Mouse (Mus musculus) thymus, adult 2 months (tissue): ENCODE measurements around the gene Pla2g15. TPM values are rescaled to one million over a fixed set of nuclear protein-coding genes. Genes with fewer than 3 reads are reported as not detected.
A peak's percentile ranks its signal among the peaks of the same experiment; 100 is the strongest.

Source experiments
- DNase-seq: peaks from one replicate; pipeline ENCODE4 v3.0.0; 2021
- H3K27ac ChIP-seq: fragments of 200-500 bp; 2 replicates; pipeline ENCODE4 v1.5.1; 2012; ENCODE audit warnings: low read length, control low read depth; ENCODE audit not compliant: control insufficient read depth, insufficient read depth
- H3K27me3 ChIP-seq: fragments of 200-500 bp; 2 replicates; pipeline ENCODE4 v1.6.1; 2012; ENCODE audit warnings: mild to moderate bottlenecking, low read length, moderate library complexity, mixed read lengths; ENCODE audit not compliant: control insufficient read depth, insufficient read depth
- H3K36me3 ChIP-seq: fragments of 200-500 bp; 2 replicates; pipeline ENCODE4 v1.6.1; 2012; ENCODE audit warnings: mild to moderate bottlenecking, low read length, moderate library complexity; ENCODE audit not compliant: control insufficient read depth, insufficient read depth
- H3K4me1 ChIP-seq: fragments of 200-500 bp; replicated peaks from 2 replicates; pipeline ENCODE4 v1.6.1; 2012; ENCODE audit warnings: low read length; ENCODE audit not compliant: control insufficient read depth, insufficient read depth
- H3K4me3 ChIP-seq: fragments of 200-500 bp; 2 replicates; pipeline ENCODE4 v1.5.1; 2012; ENCODE audit warnings: mild to moderate bottlenecking, low read length, control low read depth, moderate library complexity; ENCODE audit not compliant: control insufficient read depth, insufficient read depth
- CTCF ChIP-seq: fragments of 200-500 bp; IDR thresholded peaks from 2 replicates; pipeline ENCODE4 v1.5.1; 2012; ENCODE audit warnings: mild to moderate bottlenecking, control low read depth, low read length, moderate library complexity, borderline replicate concordance; ENCODE audit not compliant: control insufficient read depth, poor library complexity, insufficient read depth; ENCODE audit errors: extremely low read depth
- POLR2A ChIP-seq: fragments of 200-500 bp; IDR thresholded peaks from 2 replicates; pipeline ENCODE4 v1.6.1; 2012; ENCODE audit warnings: mild to moderate bottlenecking, low read length, control low read depth, moderate library complexity; ENCODE audit not compliant: control insufficient read depth, poor library complexity, insufficient read depth; ENCODE audit errors: extremely low read depth
- WGBS: fragments of 180-500 bp; shearing (Covaris S2); methylation state at CpG from one replicate; pipeline ENCODE4 v1.1.7; 2018; 5-methylcytosine and 5-hydroxymethylcytosine counted together
- polyA plus RNA-seq: library from polyadenylated mRNA; depleted of rRNA; stranded (reverse); fragments of >200 nt; gene quantifications from 2 replicates; pipeline ENCODE4 v1.2.3, GENCODE M21; 2012

Gene Pla2g15
- polyA plus RNA-seq, 1 experiment: 18.2 TPM

DNA sequence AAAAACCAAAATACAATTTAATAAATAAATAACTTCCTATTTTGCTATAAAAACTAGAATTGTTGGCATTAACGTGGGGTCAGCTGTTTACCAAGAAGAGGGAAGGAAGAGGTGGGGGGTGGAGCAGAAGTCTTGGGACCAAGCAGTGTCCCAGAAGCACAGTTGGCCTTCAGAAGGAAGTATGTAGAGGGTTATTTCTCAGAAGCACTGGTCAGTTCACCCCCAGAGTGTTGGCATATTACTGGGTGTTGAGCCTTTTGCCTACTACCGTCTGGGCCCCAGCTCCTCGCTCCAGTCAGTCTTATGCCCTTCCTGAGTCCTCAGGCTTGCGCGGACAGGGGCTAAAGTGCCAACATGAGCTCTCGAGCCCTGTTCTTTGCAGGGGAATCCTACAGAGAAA is 1.2 kb upstream of the Pla2g15 start:
- Histone ChIP-seq H3K4me1 (peaks cover 23% of the 10 kb centered on the region), H3K4me3 (no peak overlapping the region), H3K36me3 (no peaks in the 10 kb centered on the region), H3K27ac (no peak overlapping the region), H3K27me3 (no peaks in the 10 kb centered on the region)
- 94% methylated on average over 6 of the region's 6 CpGs for WGBS
- TF ChIP-seq POLR2A (no peak), CTCF (no peak)
- DNase-seq: no peak

DNA sequence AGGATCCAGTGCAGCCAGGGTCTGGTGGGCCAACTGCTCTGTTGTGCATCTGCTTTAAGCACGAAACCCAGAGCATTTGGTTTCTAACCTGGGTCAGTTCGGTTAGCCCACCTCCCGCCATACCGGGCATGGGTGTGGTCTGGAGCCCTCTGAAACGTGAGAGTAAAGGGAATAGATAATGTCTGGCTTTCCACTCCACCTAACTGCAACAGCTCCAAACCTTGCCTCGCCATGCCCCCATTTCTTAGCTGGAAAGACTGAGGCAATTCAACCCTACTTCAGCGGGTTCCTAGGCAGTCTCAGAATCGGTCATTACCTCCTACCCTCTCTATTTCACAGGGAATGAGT is 428 bp downstream of the Pla2g15 start:
- H3K36me3 ChIP-seq: 0 out of 2 replicates have a peak, but pooled peaks cover 4% of the 10 kb centered on the region
- peaks cover 23% of the 10 kb centered on the region for H3K4me1 ChIP-seq
- no peak overlapping the region for H3K27ac ChIP-seq
- no peaks in the 10 kb centered on the region for H3K27me3 ChIP-seq
- TF ChIP-seq POLR2A (no peak), CTCF (no peak)
- DNase-seq: no peak
- 22% methylated on average over 8 of the region's 8 CpGs for WGBS
- peak overlapping the region; percentile 68 for H3K4me3 ChIP-seq

DNA sequence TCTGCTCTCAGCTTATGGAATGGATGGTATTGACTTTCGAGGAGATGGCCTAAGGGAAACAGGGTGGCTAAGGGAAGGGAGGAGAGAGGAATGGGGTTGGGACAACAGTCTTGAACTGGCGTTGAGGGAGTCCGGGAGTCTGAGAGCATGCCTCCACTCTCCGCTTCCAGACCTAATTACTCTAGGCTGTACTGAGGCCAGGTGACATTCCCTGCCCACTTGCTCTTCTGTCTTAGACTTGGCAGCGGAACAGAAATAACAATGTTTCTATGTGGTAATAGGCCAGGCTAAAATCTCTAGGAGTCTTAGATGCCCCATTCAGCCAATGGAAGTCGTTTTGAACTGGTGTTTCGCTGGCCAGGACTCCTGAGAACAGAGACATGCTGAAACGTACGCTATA is 842 bp downstream of the Pla2g15 start:
- no peak overlapping the region for H3K4me3 ChIP-seq
- no peak for DNase-seq
- TF ChIP-seq CTCF (no peak), POLR2A (no peak)
- H3K36me3 ChIP-seq: 0 out of 2 replicates have a peak, but pooled peaks cover 4% of the 10 kb centered on the region
- WGBS: 86% methylated on average over 9 of the region's 9 CpGs
- H3K27ac ChIP-seq: no peak overlapping the region
- H3K27me3 ChIP-seq: no peaks in the 10 kb centered on the region
- peaks cover 23% of the 10 kb centered on the region for H3K4me1 ChIP-seq

DNA sequence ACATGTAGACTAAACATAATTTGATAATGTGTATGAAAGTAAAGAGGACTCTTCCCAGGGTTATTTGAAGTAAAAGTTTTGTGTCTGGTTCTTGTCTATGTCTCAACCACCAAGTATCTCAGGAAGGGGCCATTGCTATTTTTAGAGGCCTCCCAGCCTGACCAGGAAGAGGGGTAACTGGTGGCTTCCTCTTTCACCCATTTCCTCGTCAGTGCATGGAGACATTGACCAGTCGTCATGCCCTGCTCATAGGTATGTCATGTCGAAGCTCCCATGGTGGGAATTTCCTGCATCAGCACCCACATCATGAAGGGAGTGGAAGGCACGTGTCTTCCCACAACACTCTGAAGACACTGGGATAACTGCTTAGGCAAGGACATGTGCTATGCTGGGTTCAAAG is 2.7 kb downstream of the Pla2g15 start:
- WGBS: 26% methylated on average over 4 of the region's 4 CpGs
- peaks cover 23% of the 10 kb centered on the region for H3K4me1 ChIP-seq
- H3K27me3 ChIP-seq: no peaks in the 10 kb centered on the region
- H3K27ac ChIP-seq: no peak overlapping the region
- TF ChIP-seq POLR2A (no peak), CTCF (no peak)
- no peak overlapping the region for H3K4me3 ChIP-seq
- H3K36me3 ChIP-seq: 0 out of 2 replicates have a peak, but pooled peaks cover 4% of the 10 kb centered on the region
- DNase-seq: no peak

DNA sequence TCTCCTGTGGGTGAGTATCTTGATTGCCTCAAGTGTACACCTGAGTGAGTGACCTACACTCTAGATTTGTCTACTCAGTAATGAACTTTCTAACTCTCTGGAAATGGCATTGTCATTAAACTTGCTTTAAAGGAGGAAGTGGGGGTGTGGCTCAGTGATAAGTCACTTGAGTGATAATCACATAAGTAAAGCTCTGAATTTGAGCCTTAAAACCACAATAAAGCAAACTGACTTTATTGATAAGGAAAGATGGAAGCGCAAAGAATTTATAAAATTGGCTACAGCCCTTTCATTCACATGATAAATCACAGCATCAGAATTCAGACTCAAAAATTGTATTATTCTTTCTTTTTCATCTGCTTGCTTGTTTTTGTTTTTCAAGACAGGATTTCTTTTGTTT is 7.2 kb downstream of the Pla2g15 start:
- H3K27me3 ChIP-seq: no peaks in the 10 kb centered on the region
- H3K27ac ChIP-seq: no peak overlapping the region
- H3K4me3 ChIP-seq: no peak overlapping the region
- 100% methylated on average over 1 of the region's 1 CpGs for WGBS
- no peak for DNase-seq
- H3K36me3 ChIP-seq: 0 out of 2 replicates have a peak, but pooled peaks cover 4% of the 10 kb centered on the region
- peaks cover 9% of the 10 kb centered on the region for H3K4me1 ChIP-seq
- TF ChIP-seq CTCF: no peak
- no peak for TF ChIP-seq POLR2A

DNA sequence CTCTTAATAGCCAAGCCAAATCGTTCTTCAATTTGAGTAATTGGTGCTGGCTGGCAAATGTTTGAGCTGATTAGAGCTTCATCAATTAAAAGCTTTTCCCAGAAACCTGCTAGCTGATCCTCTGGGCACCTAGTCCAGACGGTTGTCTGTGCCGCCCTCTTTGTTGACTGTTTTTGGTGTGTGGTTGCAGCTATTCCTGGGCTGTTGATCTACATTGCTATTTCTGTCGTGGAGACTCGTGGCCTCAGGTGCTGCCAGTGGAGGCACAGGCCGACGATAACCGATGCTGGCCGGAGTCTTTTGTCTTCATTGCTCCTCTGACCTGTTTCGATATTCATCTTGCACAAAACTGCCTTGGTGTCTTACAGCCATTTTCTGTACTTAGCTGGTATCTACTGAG is 8.2 kb downstream of the Pla2g15 start:
- 97% methylated on average over 10 of the region's 10 CpGs for WGBS
- Histone ChIP-seq H3K4me1 (no peaks in the 10 kb centered on the region), H3K27ac (no peak overlapping the region), H3K36me3 (peaks cover 10% of the 10 kb centered on the region), H3K4me3 (no peak overlapping the region), H3K27me3 (no peaks in the 10 kb centered on the region)
- no peak for TF ChIP-seq CTCF
- no peak for TF ChIP-seq POLR2A
- no peak for DNase-seq

DNA sequence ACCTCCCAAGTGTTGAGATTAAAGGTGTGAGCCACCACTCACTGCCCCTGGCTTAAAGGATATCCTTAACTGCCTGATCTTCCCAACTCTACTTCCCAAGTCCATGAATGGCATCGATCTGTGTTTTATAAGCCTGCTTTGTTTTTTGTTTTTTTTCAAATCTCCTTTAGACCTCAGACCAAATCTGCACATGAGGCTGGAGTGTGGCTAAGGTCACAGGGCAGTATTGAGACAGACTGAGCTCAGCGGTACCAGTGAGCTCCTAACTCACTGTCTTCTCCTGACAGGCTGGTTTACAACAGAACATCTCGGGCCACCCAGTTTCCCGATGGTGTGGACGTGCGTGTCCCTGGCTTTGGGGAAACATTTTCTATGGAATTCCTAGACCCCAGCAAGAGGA is 9.7 kb downstream of the Pla2g15 start:
- Histone ChIP-seq H3K27ac (no peak overlapping the region), H3K36me3 (peaks cover 15% of the 10 kb centered on the region), H3K27me3 (no peaks in the 10 kb centered on the region), H3K4me1 (no peaks in the 10 kb centered on the region), H3K4me3 (no peak overlapping the region)
- no peak for DNase-seq
- 91% methylated on average over 6 of the region's 6 CpGs for whole genome bisulfite sequencing
- no peak for TF ChIP-seq CTCF
- no peak for TF ChIP-seq POLR2A
